Mouse (Mus musculus) stomach, embryonic 16.5 days (tissue): ENCODE measurements at regions not wholly inside any gene's neighbourhood (a gene's known extent, or its start where the extent isn't known, plus 50 kb on each side); places are given as distances from the start of the nearest gene placed in this dataset.

Source experiments
- ATAC-seq: fragments of 200-750 bp; cut with Nextera tagmentation; 2 replicates; pipeline ENCODE4 v1.8.0; 2017; ENCODE audit warnings: moderate number of reproducible peaks, moderate TSS enrichment; ENCODE audit not compliant: insufficient read depth, low FRiP score
- H3K27ac ChIP-seq: fragments of 300-500 bp; sonication (generic); 2 replicates; pipeline ENCODE4 v1.5.1; 2014; ENCODE audit warnings: low read length
- H3K27me3 ChIP-seq: fragments of 300-500 bp; sonication (generic); 2 replicates; pipeline ENCODE4 v1.6.1; 2014; ENCODE audit warnings: low read length, control low read depth, mixed read lengths; ENCODE audit not compliant: control insufficient read depth, insufficient read depth
- H3K36me3 ChIP-seq: fragments of 300-500 bp; sonication (generic); 2 replicates; pipeline ENCODE4 v1.6.1; 2014; ENCODE audit warnings: low read length; ENCODE audit not compliant: control insufficient read depth, insufficient read depth
- H3K4me1 ChIP-seq: fragments of 300-500 bp; sonication (generic); 2 replicates; pipeline ENCODE4 v1.6.1; 2014; ENCODE audit warnings: low read length, control low read depth, mixed read lengths; ENCODE audit not compliant: control insufficient read depth, insufficient read depth
- H3K4me2 ChIP-seq: fragments of 300-500 bp; sonication (generic); 2 replicates; pipeline ENCODE4 v1.6.1; 2014; ENCODE audit warnings: low read depth, low read length, mixed read lengths
- H3K4me3 ChIP-seq: fragments of 300-500 bp; sonication (generic); replicated peaks from 2 replicates; pipeline ENCODE4 v1.5.1; 2014; ENCODE audit warnings: mild to moderate bottlenecking, low read length
- H3K9ac ChIP-seq: fragments of 300-500 bp; sonication (generic); 2 replicates; pipeline ENCODE4 v1.6.1; 2014; ENCODE audit warnings: low read length
- H3K9me3 ChIP-seq: fragments of 300-500 bp; sonication (generic); replicated peaks from 2 replicates; pipeline ENCODE4 v1.6.1; 2016; ENCODE audit warnings: low read length, control low read depth; ENCODE audit not compliant: control insufficient read depth
- WGBS: fragments of 180-500 bp; shearing (Covaris S2); extraction: QIAGEN DNeasy Blood & Tissue Kit; methylation state at CpG from one replicate; pipeline ENCODE4 v1.1.7; 2014; 5-methylcytosine and 5-hydroxymethylcytosine counted together

DNA sequence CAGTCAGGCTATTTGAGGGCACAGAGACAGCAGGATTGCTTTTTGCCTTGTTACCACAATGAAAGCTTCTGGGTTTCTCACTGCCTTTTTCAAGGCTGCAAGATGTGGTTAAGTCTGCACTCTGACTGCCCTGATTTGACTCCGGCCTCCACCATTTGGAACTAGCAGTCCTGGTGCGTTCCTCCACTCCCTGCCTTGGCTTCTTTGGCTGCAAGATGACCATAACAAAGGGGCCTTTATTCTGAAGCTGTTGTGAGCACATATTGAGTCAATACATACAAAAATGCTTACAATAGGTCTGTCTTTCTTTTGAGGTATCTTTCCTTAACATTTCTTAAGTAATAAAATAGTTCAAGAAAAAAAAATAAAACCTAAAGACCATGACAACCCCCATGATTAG, 314.8 kb downstream of the Hace1 start:
- no peak overlapping the region for H3K4me3 ChIP-seq
- H3K4me1 ChIP-seq: 0 out of 2 replicates have a peak, but pooled peaks cover 2% of the 10 kb centered on the region
- no peaks in the 10 kb centered on the region for H3K36me3 ChIP-seq
- H3K9ac ChIP-seq: no peak overlapping the region
- no peak overlapping the region for H3K4me2 ChIP-seq
- ATAC-seq: no peak
- H3K27ac ChIP-seq: no peak overlapping the region
- 72% methylated on average over 2 of the region's 2 CpGs for WGBS
- no peaks in the 10 kb centered on the region for H3K9me3 ChIP-seq
- no peaks in the 10 kb centered on the region for H3K27me3 ChIP-seq

DNA sequence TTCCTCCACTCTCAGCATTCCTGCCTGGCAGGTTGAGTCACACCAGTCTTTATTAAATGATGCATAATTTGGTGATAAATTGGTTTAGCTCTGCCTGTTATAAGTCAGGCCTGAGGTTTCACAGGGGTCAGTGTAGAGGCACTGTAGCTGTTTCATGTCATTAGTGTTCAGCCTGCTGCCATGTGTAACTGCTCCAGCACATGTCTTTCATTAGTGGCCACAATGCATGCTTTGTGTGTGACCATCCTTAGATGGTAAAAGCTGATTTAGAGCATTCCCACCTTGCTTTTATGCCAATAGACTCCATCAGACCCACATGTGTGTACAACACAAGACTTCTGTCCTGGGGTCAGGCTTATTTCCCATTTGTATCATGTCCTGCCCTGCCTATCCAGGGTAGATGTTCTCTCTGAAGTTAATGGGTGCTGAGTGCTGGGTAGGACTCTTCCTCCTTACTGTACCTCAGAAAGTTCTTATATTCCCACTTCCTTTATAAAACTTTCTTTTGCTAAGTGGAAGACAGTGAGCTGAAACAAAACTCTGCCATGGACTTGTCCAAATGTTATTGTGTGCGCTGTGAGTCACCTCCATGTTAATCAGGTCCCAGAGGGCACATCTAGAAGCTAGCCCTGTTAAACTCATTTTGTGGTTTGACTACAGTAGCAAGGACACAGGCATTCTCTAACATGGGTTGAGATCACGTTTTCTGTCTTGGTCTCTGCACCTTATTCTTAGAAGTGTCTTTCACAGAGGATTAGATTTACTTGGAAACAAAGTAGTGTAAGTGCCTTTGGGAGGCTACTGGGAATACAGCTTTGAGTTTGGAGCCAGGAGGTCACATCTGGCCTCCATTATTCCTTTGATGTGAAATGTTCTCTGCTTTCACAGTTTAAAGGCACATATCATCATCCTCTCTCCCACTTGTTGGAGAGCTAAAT, 316.5 kb downstream of the Hace1 start:
- no peak overlapping the region for H3K9ac ChIP-seq
- 60% methylated on average over 2 of the region's 2 CpGs for WGBS
- no peak overlapping the region for H3K4me2 ChIP-seq
- H3K9me3 ChIP-seq: no peaks in the 10 kb centered on the region
- 0 out of 2 replicates have a peak, but pooled peaks cover 2% of the 10 kb centered on the region for H3K4me1 ChIP-seq
- no peaks in the 10 kb centered on the region for H3K36me3 ChIP-seq
- H3K27ac ChIP-seq: no peak overlapping the region
- H3K27me3 ChIP-seq: no peaks in the 10 kb centered on the region
- ATAC-seq: no peak
- H3K4me3 ChIP-seq: no peak overlapping the region

DNA sequence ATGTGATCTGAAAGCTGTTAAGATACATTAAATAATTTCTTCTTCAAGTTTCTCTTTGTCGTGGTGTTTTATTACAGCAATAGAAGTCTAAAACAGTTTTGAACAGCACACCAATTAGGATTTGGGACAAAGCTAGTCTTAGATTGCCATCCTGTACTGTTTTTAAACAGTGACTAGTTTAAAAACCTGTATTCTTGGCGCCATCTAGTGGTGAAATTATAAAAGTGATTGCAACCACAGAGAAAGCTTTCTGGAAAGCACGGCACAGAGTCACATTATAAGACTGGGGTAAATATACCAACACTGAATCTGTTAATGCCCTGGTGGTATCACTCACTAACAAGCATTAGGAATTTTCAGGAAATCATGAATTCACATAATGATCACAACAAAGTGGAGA, 339.3 kb downstream of the Hace1 start:
- no peak overlapping the region for H3K27ac ChIP-seq
- ATAC-seq: no peak
- no peaks in the 10 kb centered on the region for H3K4me1 ChIP-seq
- H3K27me3 ChIP-seq: no peaks in the 10 kb centered on the region
- H3K4me3 ChIP-seq: no peak overlapping the region
- WGBS: 22% methylated on average over 3 of the region's 3 CpGs
- H3K4me2 ChIP-seq: no peak overlapping the region
- H3K9ac ChIP-seq: no peak overlapping the region
- no peaks in the 10 kb centered on the region for H3K9me3 ChIP-seq
- no peaks in the 10 kb centered on the region for H3K36me3 ChIP-seq

DNA sequence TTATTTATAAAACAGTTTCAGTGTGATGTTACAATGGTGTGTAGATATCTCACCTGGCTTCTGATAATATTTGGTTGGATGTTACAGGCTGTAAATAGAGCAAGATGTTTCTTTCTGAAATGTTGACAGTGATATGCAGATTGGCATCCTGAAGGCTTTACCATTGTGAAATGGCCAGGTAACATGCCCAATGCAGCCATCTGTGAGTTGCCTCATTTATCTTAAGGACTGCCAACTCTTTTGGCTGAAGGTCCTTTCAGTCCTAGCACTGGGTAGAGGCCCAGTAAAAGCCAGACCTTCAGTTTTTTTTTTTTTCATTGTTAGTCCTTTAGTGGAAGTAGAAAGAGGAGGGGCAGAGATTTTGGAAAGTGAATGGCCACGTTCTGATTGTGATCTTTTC, 348.1 kb downstream of the Hace1 start:
- H3K36me3 ChIP-seq: no peaks in the 10 kb centered on the region
- WGBS: 57% methylated on average over 1 of the region's 1 CpGs

DNA sequence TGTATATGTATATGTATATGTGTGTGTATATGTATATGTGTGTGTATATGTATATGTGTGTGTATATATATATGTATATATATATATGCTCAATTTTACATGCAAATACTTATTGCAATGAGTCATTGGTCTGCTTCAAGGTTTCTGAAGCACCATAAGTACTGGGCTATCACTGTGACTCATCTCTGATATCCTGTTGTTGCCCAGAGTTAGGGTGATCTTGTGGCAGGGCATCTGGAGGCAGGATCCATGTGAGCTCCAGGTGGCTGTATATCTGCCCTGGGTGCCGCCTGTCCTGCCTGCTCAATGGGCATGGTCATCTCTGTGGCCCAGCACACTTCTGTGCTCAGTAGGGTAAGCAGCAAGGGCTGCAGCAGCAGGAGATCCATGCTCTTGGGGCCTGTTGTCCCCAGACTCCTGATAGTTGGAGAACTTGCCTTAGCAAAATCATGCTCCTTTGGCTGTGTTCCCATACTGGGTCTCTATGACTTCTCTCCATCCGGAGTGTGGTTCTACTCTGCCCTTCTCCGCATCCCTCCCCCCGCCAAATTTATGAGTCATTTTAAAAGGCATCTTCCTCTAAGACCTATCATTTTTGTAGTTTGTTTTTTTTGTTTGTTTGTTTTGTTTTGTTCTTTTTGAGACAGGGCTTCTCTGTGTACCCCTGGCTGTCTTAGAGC, 356.1 kb downstream of the Hace1 start:
- Histone ChIP-seq H3K4me3 (no peak overlapping the region), H3K4me2 (no peak overlapping the region), H3K4me1 (no peaks in the 10 kb centered on the region), H3K27me3 (no peaks in the 10 kb centered on the region), H3K9me3 (no peaks in the 10 kb centered on the region), H3K9ac (no peak overlapping the region), H3K36me3 (no peaks in the 10 kb centered on the region), H3K27ac (no peak overlapping the region)
- ATAC-seq: no peak
- 94% methylated on average over 4 of the region's 4 CpGs for WGBS

More for the DNA sequence above, 348.1 kb downstream of the Hace1 start:
- Histone ChIP-seq H3K27me3 (no peaks in the 10 kb centered on the region), H3K27ac (no peak overlapping the region), H3K9me3 (no peaks in the 10 kb centered on the region), H3K4me3 (no peak overlapping the region), H3K4me1 (no peaks in the 10 kb centered on the region), H3K9ac (no peak overlapping the region), H3K4me2 (no peak overlapping the region)
- no peak for ATAC-seq

DNA sequence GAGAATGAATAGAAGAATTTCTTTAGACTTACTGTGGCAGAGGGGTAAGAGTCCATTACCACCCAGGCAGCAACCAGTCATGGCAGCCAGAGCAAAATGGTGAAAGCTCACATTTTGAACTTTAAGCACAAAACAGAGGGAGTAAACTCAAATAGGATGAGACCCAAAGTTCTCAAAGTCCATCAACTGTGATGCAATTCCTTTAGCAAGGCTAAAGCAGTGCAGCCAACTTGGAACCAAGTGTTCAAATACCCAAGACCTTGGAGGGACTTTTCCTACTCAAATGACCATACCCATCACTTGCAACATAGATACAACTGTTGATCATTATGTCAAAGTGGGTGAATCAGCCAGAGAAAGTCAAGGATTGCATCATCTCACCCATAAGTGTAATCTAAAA, 380.1 kb downstream of the Hace1 start:
- no peaks in the 10 kb centered on the region for H3K27me3 ChIP-seq
- no peak overlapping the region for H3K9ac ChIP-seq
- H3K27ac ChIP-seq: no peak overlapping the region
- no peaks in the 10 kb centered on the region for H3K4me1 ChIP-seq
- no peaks in the 10 kb centered on the region for H3K36me3 ChIP-seq
- no peaks in the 10 kb centered on the region for H3K9me3 ChIP-seq
- no peak overlapping the region for H3K4me3 ChIP-seq
- no peak for ATAC-seq
- no peak overlapping the region for H3K4me2 ChIP-seq

DNA sequence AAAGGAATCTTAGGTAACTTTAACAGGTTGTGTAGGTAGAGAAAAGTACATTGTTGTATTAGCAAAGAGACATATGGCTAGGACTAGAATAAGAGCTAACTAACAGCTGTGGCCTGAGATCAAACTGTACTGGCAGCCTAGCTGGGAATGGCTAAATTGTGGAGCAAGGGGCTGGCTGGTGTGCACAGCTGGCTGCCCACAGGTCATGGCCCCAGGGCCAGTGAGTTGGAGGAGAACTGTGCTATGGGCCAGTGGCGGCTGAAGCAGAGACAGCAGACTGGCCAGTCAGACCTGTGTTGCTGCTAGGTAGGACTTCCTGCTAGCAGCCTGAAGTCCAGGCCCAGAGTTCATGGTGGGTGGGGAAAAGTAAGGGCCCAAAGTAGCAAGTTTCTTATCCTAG, 394.6 kb downstream of the Hace1 start:
- 38% methylated on average over 1 of the region's 1 CpGs for WGBS
- H3K27me3 ChIP-seq: no peaks in the 10 kb centered on the region
- H3K4me3 ChIP-seq: no peak overlapping the region
- no peak for ATAC-seq
- H3K4me1 ChIP-seq: no peaks in the 10 kb centered on the region
- H3K27ac ChIP-seq: no peak overlapping the region
- no peak overlapping the region for H3K4me2 ChIP-seq
- no peaks in the 10 kb centered on the region for H3K9me3 ChIP-seq
- H3K9ac ChIP-seq: no peak overlapping the region
- H3K36me3 ChIP-seq: no peaks in the 10 kb centered on the region

DNA sequence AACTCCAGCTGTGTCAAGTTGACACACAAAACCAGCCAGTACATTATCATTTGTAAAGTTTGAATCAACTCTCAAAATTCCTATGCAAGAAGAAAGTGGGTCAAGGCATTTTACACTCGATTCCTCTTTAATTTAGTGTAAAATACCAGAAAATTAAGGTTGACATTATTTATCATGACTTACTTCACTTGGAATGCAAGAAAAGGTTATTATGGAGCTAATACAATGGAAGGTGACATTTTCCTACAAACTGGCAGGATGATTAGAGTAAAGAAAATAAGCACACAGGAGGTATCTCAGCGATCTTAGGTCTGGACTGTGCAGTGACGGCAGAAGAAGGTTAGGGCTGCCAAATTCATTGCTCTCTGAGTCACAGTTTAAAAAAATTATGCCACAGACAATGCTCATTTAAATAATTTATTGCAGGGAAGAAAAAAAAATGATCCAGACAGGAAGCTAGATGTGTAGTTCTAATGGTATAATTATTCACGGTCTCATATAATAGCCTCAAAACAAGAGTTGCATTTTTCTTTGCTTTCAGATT, 405.2 kb downstream of the Hace1 start:
- Histone ChIP-seq H3K4me1 (no peaks in the 10 kb centered on the region), H3K9me3 (no peaks in the 10 kb centered on the region), H3K27me3 (no peaks in the 10 kb centered on the region), H3K4me2 (no peak overlapping the region), H3K9ac (no peak overlapping the region), H3K4me3 (no peak overlapping the region), H3K27ac (no peak overlapping the region), H3K36me3 (no peaks in the 10 kb centered on the region)
- no peak for ATAC-seq
- WGBS: 78% methylated on average over 4 of the region's 4 CpGs

DNA sequence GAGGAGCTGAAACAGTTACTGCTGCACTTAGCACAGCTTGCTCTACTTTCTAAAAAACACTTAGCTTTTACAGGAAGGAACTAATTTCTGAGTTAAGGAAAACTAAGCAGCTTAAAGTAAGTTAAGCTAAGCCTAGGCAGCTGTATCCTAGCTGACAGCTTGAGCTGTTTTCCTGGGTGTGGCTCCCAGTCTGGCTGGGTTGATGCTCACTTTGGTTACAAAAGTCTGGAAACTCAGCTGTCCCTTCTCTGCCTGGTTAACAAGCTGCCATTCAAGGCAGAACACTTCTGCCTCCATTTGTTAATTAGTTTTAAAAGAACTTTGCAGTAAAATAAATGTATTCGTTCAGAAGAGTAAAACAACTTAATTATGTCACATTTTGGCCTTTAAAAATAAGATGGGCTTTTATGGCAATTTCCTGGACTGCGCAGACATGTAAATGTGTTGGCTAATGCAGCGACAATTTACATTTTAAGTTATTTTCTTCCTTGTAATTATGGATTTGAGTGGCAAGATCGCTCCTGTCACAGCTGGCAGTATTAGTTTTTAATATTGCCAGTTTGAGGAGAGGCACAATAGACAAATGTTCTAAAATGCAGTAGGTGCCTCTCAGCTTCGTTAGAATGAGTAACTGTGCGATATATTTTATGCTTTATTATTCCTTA, 406.2 kb downstream of the Hace1 start:
- Histone ChIP-seq H3K9me3 (no peaks in the 10 kb centered on the region), H3K9ac (no peak overlapping the region), H3K36me3 (no peaks in the 10 kb centered on the region), H3K4me1 (no peaks in the 10 kb centered on the region), H3K27ac (no peak overlapping the region), H3K4me3 (no peak overlapping the region), H3K27me3 (no peaks in the 10 kb centered on the region), H3K4me2 (no peak overlapping the region)
- 82% methylated on average over 6 of the region's 6 CpGs for WGBS
- ATAC-seq: no peak
